Mouse (Mus musculus) left cerebral cortex, postnatal 25 days (tissue): ENCODE results near the gene Prmt1. TPM values are rescaled to one million over a fixed set of nuclear protein-coding genes. Genes with fewer than 3 reads are reported as not detected.
"Not testable (repeated sequence)": the region's sequence is repeated elsewhere in the genome, so short reads cannot be mapped to it uniquely, and the experiment has no call there.

Experiments
- DNase-seq, 2 experiments: peaks; one replicate each; pipeline ENCODE4 v3.0.0; 2022; ENCODE audit warnings: low spot score in 2 of 2, mixed read lengths in 1 of 2
- intact Hi-C: fragments of 180-260 bp; cut with DNase I; formaldehyde crosslinking; loops from one replicate; pipeline ENCODE4 v1.15.1; 2025
- total RNA-seq, 2 experiments: library from RNA; stranded (reverse); gene quantifications; 2 replicates each; pipeline ENCODE4 v1.2.3; 2021

Prmt1 gene
- 100 to 1,000 TPM; 140 to 163 TPM for total RNA-seq

GRCm38 (mm10) chr7:44986192-44986878 is at the start of gene Prmt1:
TSS of gene Prmt1 (minus strand) at chr7:44986568.
- intact Hi-C loops = no loop called here
- DNase-seq = peak; percentile 98 to 100

DNA sequence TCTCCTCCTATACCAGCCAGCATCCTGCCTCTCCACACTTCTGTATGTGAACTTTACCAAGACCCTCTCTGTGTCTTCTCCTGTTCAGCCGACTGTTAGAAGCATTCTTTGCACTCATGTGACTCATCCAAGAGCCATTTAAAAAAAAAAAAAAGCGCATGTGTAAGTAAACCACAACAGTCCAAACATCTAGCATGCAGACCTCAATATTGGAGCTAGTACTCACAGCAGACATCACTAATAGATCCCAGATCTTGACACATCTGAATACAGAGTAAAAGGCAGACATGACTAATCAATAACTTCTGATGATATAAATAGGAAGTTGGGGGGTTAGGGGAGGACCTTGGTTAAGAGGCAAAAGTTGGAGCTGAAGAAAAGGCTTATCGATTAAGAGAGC is 49.3 kb upstream of the Prmt1 start:
- intact Hi-C loops = loop anchor here (2.0 kb wide), 1 partner anchor 15 kb away; no protein-coding TSS in a partner anchor
- no peak for DNase-seq

DNA sequence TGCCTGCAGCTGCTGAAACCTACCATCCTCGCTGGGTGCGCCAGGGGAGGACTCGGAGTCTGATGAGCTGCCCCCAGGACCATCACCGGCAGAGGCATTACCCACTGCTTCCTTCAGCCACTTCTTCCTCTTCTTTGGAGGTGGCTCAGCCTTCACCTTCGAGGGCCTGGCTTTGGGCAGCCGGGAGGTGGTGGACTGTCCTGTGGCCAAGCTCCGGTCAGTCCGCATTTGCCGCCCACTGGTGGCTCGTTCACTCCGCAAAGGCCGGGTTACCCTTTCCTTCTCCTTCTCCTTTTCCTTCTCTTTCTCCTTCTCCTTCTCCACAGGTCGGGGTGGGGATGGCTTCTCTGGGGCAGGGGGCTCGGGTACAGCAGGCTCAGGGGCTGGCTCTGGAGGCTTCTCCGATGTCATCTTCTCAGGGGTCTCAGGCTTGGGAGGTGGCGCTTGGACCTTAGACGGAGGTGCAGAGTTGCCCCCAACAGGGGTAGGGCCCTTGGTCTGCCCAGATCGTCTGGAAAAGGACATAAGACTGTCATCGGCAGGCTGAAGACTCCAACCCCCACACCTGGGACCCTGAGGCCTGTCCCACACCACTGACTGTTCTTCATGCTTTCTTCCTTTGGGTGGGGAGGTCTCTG is 47.5 kb upstream of the Prmt1 start:
- no peak for DNase-seq
- intact Hi-C loops = loop anchor here (2.0 kb wide), 1 partner anchor 13 kb away; no protein-coding TSS in a partner anchor

GRCm38 (mm10) chr7:45030857-45031256 is 44.5 kb upstream of the Prmt1 start:
- no peak for DNase-seq
- intact Hi-C loops = no loop called here

DNA sequence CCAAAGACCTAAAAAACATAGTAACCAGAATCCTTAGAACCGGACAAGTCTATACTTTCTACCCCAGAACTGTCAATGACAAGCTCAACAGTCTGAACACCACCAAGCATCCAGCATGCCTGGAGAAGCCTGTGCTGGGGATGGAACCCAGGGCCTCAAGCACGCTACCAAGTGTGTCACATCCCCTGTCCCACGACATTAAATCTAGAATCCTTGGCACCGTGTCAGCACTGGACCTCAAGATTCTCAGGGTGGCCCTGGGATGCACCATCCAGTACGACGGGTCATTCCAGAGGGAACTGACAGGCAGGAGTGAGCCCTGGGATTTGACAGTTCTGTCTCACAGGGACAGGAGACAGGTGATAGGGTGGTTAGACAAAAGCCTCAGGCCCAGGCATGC is 43.6 kb upstream of the Prmt1 start:
- no peak for DNase-seq
- intact Hi-C loops = no loop called here

- DNase-seq = no peak
- intact Hi-C loops = no loop called here
Measured at GRCm38 (mm10) chr7:45028351-45028750, 42.0 kb upstream of the Prmt1 start.

- intact Hi-C loops = no loop called here
- no peak for DNase-seq
Measured at GRCm38 (mm10) chr7:45027761-45028160, 41.4 kb upstream of the Prmt1 start.

DNA sequence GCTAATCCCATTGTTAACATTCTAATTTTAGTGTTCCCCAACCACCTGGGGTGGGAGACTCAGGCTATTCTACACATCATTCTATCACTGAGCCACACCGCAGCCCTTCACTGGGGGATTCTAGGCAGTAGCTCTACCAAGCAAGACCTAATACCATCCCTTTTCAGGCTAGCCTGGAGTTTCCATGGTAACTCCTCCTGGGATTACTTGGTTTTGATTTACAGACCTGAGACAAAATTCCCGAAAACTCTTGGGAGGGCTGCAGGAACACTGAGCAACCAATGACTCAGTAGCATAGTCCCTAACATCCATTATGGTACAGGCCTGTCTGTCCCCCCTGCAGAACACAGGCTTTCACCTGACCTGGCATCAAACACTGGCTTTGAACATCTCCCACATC is 39.9 kb upstream of the Prmt1 start:
- no peak for DNase-seq

DNA sequence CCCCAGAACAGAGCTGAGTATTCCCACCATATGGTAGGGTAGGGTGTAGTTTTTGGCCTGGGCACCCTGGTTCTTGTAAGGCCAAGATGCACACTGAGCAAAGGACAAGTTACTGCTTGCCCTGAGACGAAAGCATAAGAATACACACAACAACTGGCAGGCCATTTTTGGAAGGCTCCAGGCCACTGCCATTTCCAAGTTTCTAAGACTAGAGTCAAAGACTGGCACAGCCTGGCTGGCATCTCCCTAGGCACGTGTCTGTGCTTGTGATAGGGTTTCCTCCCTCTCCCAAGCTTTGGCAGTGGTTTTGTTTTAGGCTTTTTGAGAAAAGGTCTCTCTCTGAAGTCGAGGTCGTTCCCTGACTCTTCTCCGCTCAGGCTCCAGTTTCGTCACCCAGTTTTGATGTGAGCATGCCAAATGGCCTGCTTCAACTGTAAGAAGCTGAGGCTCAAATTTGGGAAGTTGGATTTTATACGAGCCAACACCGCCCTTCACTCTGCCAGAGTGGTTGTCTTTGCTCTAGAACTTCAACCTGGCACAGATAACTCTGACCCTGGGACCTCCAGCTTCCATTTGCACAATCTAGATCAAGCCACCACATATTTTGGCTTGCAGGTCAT is 39.3 kb upstream of the Prmt1 start:
- no peak for DNase-seq
- intact Hi-C loops = no loop called here

More for the DNA sequence above, 39.9 kb upstream of the Prmt1 start:
- intact Hi-C loops = no loop called here

DNA sequence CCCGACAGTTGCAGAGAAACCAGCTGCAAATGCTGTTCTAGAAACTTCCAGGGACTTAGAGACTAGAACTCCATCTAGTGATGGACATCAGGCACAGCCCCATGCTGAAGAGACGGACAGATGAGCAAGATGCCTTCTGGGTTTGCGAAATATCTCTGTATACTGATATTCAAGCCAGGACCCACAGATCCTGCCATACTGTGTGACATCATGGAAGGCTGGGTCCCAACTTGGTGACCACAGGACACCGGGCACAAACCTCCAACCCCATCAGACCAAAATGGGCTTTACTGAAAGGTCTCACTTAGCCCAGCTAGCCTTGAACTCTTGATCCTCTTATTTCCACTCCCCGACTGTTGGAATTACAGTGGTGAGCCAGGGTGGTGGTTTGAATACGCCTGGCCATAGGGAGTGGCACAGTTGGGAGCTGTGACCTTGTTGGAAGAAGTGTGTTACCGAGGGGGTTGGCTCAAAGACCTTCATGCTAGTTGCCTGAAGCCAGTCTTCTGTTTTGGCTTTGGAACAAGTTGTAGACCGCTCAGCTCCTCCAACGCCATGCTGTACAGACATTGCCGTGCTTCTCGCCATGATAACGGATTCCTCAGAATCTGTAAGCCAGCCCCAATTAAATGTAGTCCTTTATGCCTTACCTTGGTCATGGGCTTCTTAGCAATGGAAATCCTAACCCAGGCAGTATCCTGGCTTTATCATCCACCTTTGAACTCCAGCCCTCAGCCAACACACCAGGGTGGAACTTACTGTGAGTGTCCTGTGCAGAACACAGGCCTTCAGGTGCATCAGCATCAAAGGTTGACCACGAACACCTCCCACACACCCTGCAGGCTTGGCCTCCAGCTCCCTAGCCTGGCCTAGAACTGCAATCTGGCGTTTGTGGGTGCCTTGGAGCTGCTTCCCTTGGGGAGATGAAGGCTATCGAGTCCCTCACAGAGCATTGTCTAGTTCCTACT is 38.2 kb upstream of the Prmt1 start:
- no peak for DNase-seq
- intact Hi-C loops = no loop called here

DNA sequence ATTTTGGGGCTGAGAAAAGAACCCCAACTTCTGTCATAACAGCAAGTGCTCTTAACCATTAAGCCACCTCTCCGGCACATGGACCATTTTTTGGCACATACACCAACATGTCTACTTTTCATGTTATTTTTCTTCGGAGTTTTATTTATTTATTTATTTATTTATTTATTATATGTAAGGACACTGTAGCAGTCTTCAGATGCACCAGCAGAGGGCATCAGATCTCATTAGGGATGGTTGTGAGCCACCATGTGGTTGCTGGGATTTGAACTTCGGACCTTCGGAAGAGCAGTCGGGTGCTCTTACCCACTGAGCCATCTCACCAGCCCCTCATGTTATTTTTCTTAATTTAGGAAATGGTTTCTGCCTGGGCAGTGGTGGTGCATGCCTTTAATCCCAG is 37.3 kb upstream of the Prmt1 start:
- DNase-seq, intact Hi-C loops: not testable (repeated sequence)

DNA sequence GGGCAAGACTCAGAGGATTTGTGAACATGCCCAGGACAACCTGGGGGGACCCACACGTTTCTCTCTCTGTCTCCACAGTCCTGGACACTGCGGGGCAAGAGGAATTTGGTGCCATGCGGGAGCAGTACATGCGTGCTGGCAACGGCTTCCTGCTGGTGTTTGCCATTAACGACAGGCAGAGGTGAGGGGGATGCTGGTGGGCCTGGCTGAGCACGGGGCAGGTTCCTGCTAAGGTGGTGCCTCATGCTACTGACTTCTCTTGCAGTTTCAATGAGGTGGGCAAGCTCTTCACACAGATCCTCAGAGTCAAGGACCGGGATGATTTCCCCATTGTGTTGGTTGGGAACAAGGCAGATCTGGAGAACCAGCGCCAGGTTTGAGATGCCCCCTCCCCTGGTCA is 33.9 kb upstream of the Prmt1 start:
- DNase-seq = no peak
- intact Hi-C loops = loop anchor here (2.0 kb wide), 1 partner anchor 15 kb away; no protein-coding TSS in a partner anchor

- DNase-seq = no peak
- intact Hi-C loops = no loop called here
Measured at GRCm38 (mm10) chr7:45019031-45019571, 32.7 kb upstream of the Prmt1 start.

DNA sequence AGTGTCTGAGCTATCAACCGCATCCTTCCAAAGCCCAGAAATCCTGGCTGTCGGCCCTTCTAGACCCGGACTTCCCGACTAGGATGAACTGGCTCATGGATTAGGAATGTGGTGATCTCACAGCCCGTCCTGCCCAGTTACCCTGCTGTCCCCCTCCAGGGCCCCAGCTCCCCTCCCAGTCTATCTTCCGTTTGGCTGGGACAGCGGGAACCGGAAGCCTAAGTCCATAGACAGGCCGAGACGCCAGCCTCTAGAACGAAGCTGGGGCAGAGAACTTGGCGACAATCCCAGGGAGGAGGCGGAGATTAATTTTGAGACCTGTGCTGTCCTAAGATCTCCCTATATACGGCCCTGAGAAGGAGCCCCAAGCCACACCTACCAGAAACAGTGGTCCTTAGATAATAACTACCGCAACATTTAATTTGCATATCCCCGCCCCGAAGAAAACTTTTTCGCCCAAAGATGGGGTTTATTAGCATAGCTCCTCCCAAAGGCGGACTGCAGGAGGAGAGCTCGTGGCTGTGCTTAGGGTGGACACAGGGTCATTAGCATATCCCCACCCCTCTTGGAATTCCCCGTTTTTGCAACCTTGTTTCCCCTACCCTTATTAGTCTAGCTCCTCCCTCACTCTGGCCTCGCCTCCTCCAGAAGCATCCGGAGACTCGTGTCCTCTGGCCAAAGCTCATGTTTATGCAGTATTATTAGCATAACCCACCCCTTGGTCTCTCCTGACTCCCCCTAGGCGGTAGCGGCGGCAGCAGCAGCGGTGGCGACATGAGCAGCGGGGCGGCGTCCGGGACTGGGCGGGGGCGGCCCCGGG is 31.1 kb upstream of the Prmt1 start, which contains the start of gene Rras:
Rras (plus strand) TSS at position 720 of the 820 bp plus-strand sequence.
- intact Hi-C loops = loop anchor here (1.0 kb wide), 1 partner anchor 36 kb away; no protein-coding TSS in a partner anchor

GRCm38 (mm10) chr7:45016761-45017160 is 30.4 kb upstream of the Prmt1 start:
- DNase-seq = no peak
- intact Hi-C loops = loop anchor here (1.0 kb wide), 1 partner anchor 37 kb away; no protein-coding TSS in a partner anchor

More for the DNA sequence above, 31.1 kb upstream of the Prmt1 start, which contains the start of gene Rras:
- peak; percentile 78 to 96 for DNase-seq

- peak; percentile 100 for DNase-seq
- intact Hi-C loops = loop anchor here (2.0 kb wide), 1 partner anchor 17 kb away; the partner anchor contains the start of gene Bcl2l12
Measured at GRCm38 (mm10) chr7:45015957-45016612, 29.7 kb upstream of the Prmt1 start, which contains the start of gene Scaf1. TSS of gene Scaf1 (minus strand) at chr7:45016363.

- intact Hi-C loops = loop anchor here (2.0 kb wide), 1 partner anchor 17 kb away; the partner anchor contains the start of gene Bcl2l12
- no peak for DNase-seq
Measured at GRCm38 (mm10) chr7:45015344-45015956, 29.1 kb upstream of the Prmt1 start.
